Mouse (Mus musculus): ENCODE data around the gene Serpina16. TPM values are rescaled to one million over a fixed set of nuclear protein-coding genes. Genes with fewer than 3 reads are reported as not detected.

Serpina16 gene
- polyA plus RNA-seq, 2 experiments, result 0.04 to 0.06 TPM

GRCm38 (mm10) chr12:103660076-103660475 is 15.9 kb downstream of the Serpina16 start:
- H3K9me3 ChIP-seq (ENCODE audit: control insufficient read depth, low read length), result no peaks in the 10 kb centered on the region
- H3K9ac ChIP-seq (replicated peaks), result no peak overlapping the region
- no peak for TF ChIP-seq CTCF (IDR thresholded peaks at IDR 0.05; ENCODE audit: low read depth)
- no peak for TF ChIP-seq EP300 (IDR thresholded peaks at IDR 0.05; ENCODE audit: low read depth)
- peaks cover 0 to 6% of the 10 kb centered on the region in 2 experiments; a peak in 2 of 4 replicates for H3K4me1 ChIP-seq (replicated peaks; ENCODE audit: control insufficient read depth in 2 of 2, insufficient read depth in 2 of 2, low read length in 1 of 2)
- no peak overlapping the region for H3K27ac ChIP-seq
- no peaks in the 10 kb centered on the region for H3K36me3 ChIP-seq (replicated peaks; ENCODE audit: control insufficient read depth, insufficient read depth, low read depth)
- H3K27me3 ChIP-seq (ENCODE audit: control insufficient read depth, insufficient read depth, low read length), result no peaks in the 10 kb centered on the region
- DNase-seq (ENCODE audit: low read depth in 3 of 3, low spot score in 3 of 3) (no peak), ATAC-seq (ENCODE audit: insufficient read depth) (no peak)
- H3K4me2 ChIP-seq (ENCODE audit: low read depth), result no peak overlapping the region
- no peak overlapping the region for H3K4me3 ChIP-seq (ENCODE audit: insufficient read depth in 1 of 2, low read depth in 2 of 2, low read length in 2 of 2)
- WGBS (ENCODE audit: insufficient replicate concordance), result 64% methylated on average over 5 of the region's 5 CpGs

GRCm38 (mm10) chr12:103659171-103659570 is 16.8 kb downstream of the Serpina16 start:
- no peaks in the 10 kb centered on the region for H3K36me3 ChIP-seq (replicated peaks; ENCODE audit: control insufficient read depth, insufficient read depth, low read depth)
- no peak for TF ChIP-seq CTCF (IDR thresholded peaks at IDR 0.05; ENCODE audit: low read depth)
- TF ChIP-seq EP300 (IDR thresholded peaks at IDR 0.05; ENCODE audit: low read depth), result no peak
- H3K9me3 ChIP-seq (ENCODE audit: control insufficient read depth, low read length), result no peaks in the 10 kb centered on the region
- no peaks in the 10 kb centered on the region for H3K27me3 ChIP-seq (ENCODE audit: control insufficient read depth, insufficient read depth, low read length)
- ATAC-seq (ENCODE audit: insufficient read depth) (no peak), DNase-seq (ENCODE audit: low read depth in 3 of 3, low spot score in 3 of 3) (no peak)
- H3K4me3 ChIP-seq (ENCODE audit: insufficient read depth in 1 of 2, low read depth in 2 of 2, low read length in 2 of 2), result no peak overlapping the region
- H3K27ac ChIP-seq, result no peak overlapping the region
- H3K9ac ChIP-seq (replicated peaks), result no peak overlapping the region
- peaks cover 0 to 6% of the 10 kb centered on the region in 2 experiments; a peak in 2 of 4 replicates for H3K4me1 ChIP-seq (replicated peaks; ENCODE audit: control insufficient read depth in 2 of 2, insufficient read depth in 2 of 2, low read length in 1 of 2)
- 63% methylated on average over 2 of the region's 2 CpGs for WGBS (ENCODE audit: insufficient replicate concordance)
- no peak overlapping the region for H3K4me2 ChIP-seq (ENCODE audit: low read depth)

- no peak for ATAC-seq (ENCODE audit: insufficient read depth)
- H3K4me1 ChIP-seq (replicated peaks; ENCODE audit: control insufficient read depth in 2 of 2, insufficient read depth in 2 of 2, low read length in 1 of 2), result peaks cover 0 to 6% of the 10 kb centered on the region in 2 experiments; a peak in 2 of 4 replicates
- H3K27me3 ChIP-seq (ENCODE audit: control insufficient read depth, insufficient read depth, low read length), result no peaks in the 10 kb centered on the region
- TF ChIP-seq EP300 (IDR thresholded peaks at IDR 0.05; ENCODE audit: low read depth) (no peak), CTCF (IDR thresholded peaks at IDR 0.05; ENCODE audit: low read depth) (no peak)
- 54% methylated on average over 10 of the region's 10 CpGs for WGBS (ENCODE audit: insufficient replicate concordance)
- H3K9ac ChIP-seq (replicated peaks), result no peak overlapping the region
- no peaks in the 10 kb centered on the region for H3K9me3 ChIP-seq (ENCODE audit: control insufficient read depth, low read length)
- H3K4me2 ChIP-seq (ENCODE audit: low read depth), result no peak overlapping the region
- H3K4me3 ChIP-seq (ENCODE audit: insufficient read depth in 1 of 2, low read depth in 2 of 2, low read length in 2 of 2), result no peak overlapping the region
- no peak for DNase-seq (ENCODE audit: low read depth in 3 of 3, low spot score in 3 of 3)
- no peaks in the 10 kb centered on the region for H3K36me3 ChIP-seq (replicated peaks; ENCODE audit: control insufficient read depth, insufficient read depth, low read depth)
- H3K27ac ChIP-seq, result no peak overlapping the region
Measured at GRCm38 (mm10) chr12:103657991-103658390, 17.9 kb downstream of the Serpina16 start.

- H3K27me3 ChIP-seq (ENCODE audit: control insufficient read depth, insufficient read depth, low read length), result no peaks in the 10 kb centered on the region
- H3K4me1 ChIP-seq (replicated peaks; ENCODE audit: control insufficient read depth in 2 of 2, insufficient read depth in 2 of 2, low read length in 1 of 2), result peaks cover 0 to 4% of the 10 kb centered on the region in 2 experiments; a peak in 2 of 4 replicates
- TF ChIP-seq CTCF (IDR thresholded peaks at IDR 0.05; ENCODE audit: low read depth), result no peak
- no peak for TF ChIP-seq EP300 (IDR thresholded peaks at IDR 0.05; ENCODE audit: low read depth)
- peak; percentile 56 for ATAC-seq (ENCODE audit: insufficient read depth)
- H3K27ac ChIP-seq, result no peak within 1 kb of the TSS
- no peaks in the 10 kb centered on the region for H3K36me3 ChIP-seq (replicated peaks; ENCODE audit: control insufficient read depth, insufficient read depth, low read depth)
- WGBS (ENCODE audit: insufficient replicate concordance), result 46% methylated on average over 9 of the region's 9 CpGs
- peak within 1 kb of the TSS; percentile 28 to 46 for H3K4me3 ChIP-seq (ENCODE audit: insufficient read depth in 1 of 2, low read depth in 2 of 2, low read length in 2 of 2)
- no peaks in the 10 kb centered on the region for H3K9me3 ChIP-seq (ENCODE audit: control insufficient read depth, low read length)
- H3K9ac ChIP-seq (replicated peaks), result 0 out of 2 replicates have a peak within 1 kb of the TSS, but pooled peaks have one; percentile 5
- H3K4me2 ChIP-seq (ENCODE audit: low read depth), result peak within 1 kb of the TSS; percentile 53
- peak in 2 of 3 experiments; percentile 24 to 31 for DNase-seq (ENCODE audit: low read depth in 3 of 3, low spot score in 3 of 3)
Measured at GRCm38 (mm10) chr12:103656848-103657626, 18.9 kb downstream of the Serpina16 start, which contains the start of gene Serpina6. TSS of gene Serpina6 (minus strand) at chr12:103657212.
